Mouse (Mus musculus) cerebellum, adult 2 months (tissue): ENCODE results near the gene Slc38a2.

Source experiments
- CTCF ChIP-seq: fragments of 200-500 bp; IDR thresholded peaks from 2 replicates; pipeline ENCODE4 v1.5.1; 2011; ENCODE audit warnings: low read depth, mild to moderate bottlenecking, control low read depth, low read length, moderate library complexity, borderline replicate concordance; ENCODE audit not compliant: insufficient read depth
- POLR2A ChIP-seq: fragments of 200-500 bp; IDR thresholded peaks from 2 replicates; pipeline ENCODE4 v1.6.1; 2011; ENCODE audit warnings: low read length, control low read depth, borderline replicate concordance; ENCODE audit not compliant: insufficient read depth

- TF ChIP-seq CTCF (no peak), POLR2A (no peak)
These were observed 15.7 kb upstream of the Slc38a2 start for GRCm38 (mm10) chr15:96715079-96715691.
